Mouse (Mus musculus): ENCODE data around the gene Psmd13. TPM values are rescaled to one million over a fixed set of nuclear protein-coding genes. Genes with fewer than 3 reads are reported as not detected.

The Psmd13 gene
- total and polyA plus RNA-seq, 3 experiments: 50.8 to 86.1 (median 72.6) TPM

DNA sequence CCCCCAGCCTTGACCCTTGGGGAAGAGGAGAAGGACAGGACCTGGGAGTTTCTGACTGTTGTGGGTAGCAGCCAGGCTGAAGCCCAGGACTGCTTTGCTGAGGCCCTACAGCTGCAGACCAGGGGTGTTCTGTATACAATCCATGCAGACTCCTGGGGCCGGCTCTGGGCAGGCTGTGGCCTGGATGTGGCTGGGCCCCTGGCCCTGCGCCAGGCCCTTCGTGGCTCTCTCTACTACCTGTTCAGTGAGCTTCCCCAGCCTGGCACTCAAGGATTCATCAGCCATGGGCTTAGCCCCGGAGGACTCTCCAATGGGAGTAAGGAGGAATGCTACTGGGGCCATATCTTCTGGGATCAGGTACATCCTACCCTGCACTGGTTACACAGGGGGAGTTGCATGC is 61.6 kb downstream of the Psmd13 start:
- Histone ChIP-seq H3K79me2 (replicated peaks; ENCODE audit: control insufficient read depth, insufficient read depth, low read length) (no peaks in the 10 kb centered on the region), H3K27ac (peak overlapping the region; percentile 33), H3K9ac (ENCODE audit: low read depth, low read length) (no peak overlapping the region), H3K36me3 (ENCODE audit: control insufficient read depth, insufficient read depth, low read length) (no peaks in the 10 kb centered on the region), H3K4me1 (ENCODE audit: control insufficient read depth, insufficient read depth, low read length) (peaks cover 29% of the 10 kb centered on the region), H3K4me3 (no peak overlapping the region), H3K27me3 (ENCODE audit: control insufficient read depth, insufficient read depth, low read length) (no peaks in the 10 kb centered on the region)
- no peak for TF ChIP-seq EP300 (IDR thresholded peaks at IDR 0.05; ENCODE audit: insufficient read depth, low read depth, low read length)
- no peak for TF ChIP-seq CTCF (IDR thresholded peaks at IDR 0.05)
- TF ChIP-seq POLR2A (IDR thresholded peaks at IDR 0.05; ENCODE audit: insufficient read depth, low read depth, low read length): no peak
- intact Hi-C loops (cut with DNase I): loop anchor here (5.0 kb wide), 1 partner anchor 249 kb away; the partner anchor contains the start of genes Hras and Lrrc56
- WGBS: 82% methylated on average over 4 of the region's 4 CpGs
- no peak for DNase-seq

DNA sequence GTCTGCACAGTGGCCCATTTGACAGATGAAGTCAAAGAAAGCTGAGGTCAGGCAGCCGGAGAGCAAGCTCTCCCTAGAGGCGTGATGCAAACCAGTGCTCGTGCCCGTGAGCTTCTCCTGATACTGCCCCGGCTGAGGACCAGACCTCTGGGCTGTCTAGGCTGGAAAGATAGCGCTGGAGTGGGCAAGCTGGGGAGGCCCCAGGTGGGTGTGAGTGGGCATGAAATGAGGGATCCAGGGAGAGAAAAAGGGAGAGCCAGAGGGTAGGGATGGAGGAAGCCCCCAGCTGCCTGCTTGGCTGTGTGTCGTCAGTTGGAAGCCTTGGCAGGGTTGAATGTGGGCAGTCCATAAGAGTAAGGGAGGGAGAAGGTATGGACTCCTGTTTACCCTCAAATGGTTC is 62.5 kb downstream of the Psmd13 start:
- intact Hi-C loops (cut with DNase I): loop anchor here (5.0 kb wide), 1 partner anchor 248 kb away; the partner anchor contains the start of genes Hras and Lrrc56
- Histone ChIP-seq H3K4me3 (no peak overlapping the region), H3K27ac (no peak overlapping the region), H3K4me1 (ENCODE audit: control insufficient read depth, insufficient read depth, low read length) (peaks cover 32% of the 10 kb centered on the region), H3K79me2 (replicated peaks; ENCODE audit: control insufficient read depth, insufficient read depth, low read length) (no peaks in the 10 kb centered on the region), H3K9ac (ENCODE audit: low read depth, low read length) (no peak overlapping the region), H3K27me3 (ENCODE audit: control insufficient read depth, insufficient read depth, low read length) (no peaks in the 10 kb centered on the region), H3K36me3 (ENCODE audit: control insufficient read depth, insufficient read depth, low read length) (no peaks in the 10 kb centered on the region; the same call in 1 of the 2 replicates)
- WGBS: 79% methylated on average over 7 of the region's 7 CpGs
- TF ChIP-seq EP300 (IDR thresholded peaks at IDR 0.05; ENCODE audit: insufficient read depth, low read depth, low read length): no peak
- no peak for TF ChIP-seq CTCF (IDR thresholded peaks at IDR 0.05)
- no peak for DNase-seq

DNA sequence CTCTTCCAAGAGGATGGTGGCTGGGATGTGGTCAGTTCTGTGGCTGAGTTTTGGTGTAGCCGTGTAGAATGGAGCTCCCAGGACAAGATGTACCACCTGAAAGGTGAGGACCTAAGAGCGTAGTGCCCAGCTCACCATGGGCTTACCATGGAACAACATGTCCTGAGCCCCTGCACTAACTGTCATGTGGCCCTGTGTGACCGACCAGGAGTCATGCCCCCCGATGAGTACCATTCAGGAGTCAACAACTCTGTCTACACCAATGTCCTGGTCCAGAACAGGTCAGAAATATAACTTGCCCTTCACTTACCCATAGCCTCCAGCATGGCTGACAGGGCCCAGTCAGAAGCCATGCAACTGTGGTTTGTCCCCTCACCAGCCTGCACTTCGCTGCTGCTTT is 63.5 kb downstream of the Psmd13 start:
- no peaks in the 10 kb centered on the region; the same call in 1 of the 2 replicates for H3K36me3 ChIP-seq (ENCODE audit: control insufficient read depth, insufficient read depth, low read length)
- H3K9ac ChIP-seq (ENCODE audit: low read depth, low read length): no peak overlapping the region
- H3K27ac ChIP-seq: no peak overlapping the region
- H3K4me3 ChIP-seq: no peak overlapping the region
- 0 out of 2 replicates have a peak, but pooled peaks cover 2% of the 10 kb centered on the region for H3K79me2 ChIP-seq (replicated peaks; ENCODE audit: control insufficient read depth, insufficient read depth, low read length)
- 96% methylated on average over 5 of the region's 5 CpGs for WGBS
- TF ChIP-seq CTCF (IDR thresholded peaks at IDR 0.05) (no peak), EP300 (IDR thresholded peaks at IDR 0.05; ENCODE audit: insufficient read depth, low read depth, low read length) (no peak), POLR2A (IDR thresholded peaks at IDR 0.05; ENCODE audit: insufficient read depth, low read depth, low read length) (no peak)
- H3K27me3 ChIP-seq (ENCODE audit: control insufficient read depth, insufficient read depth, low read length): no peaks in the 10 kb centered on the region
- intact Hi-C loops (cut with DNase I): no loop called here
- no peak for DNase-seq
- H3K4me1 ChIP-seq (ENCODE audit: control insufficient read depth, insufficient read depth, low read length): peaks cover 37% of the 10 kb centered on the region

DNA sequence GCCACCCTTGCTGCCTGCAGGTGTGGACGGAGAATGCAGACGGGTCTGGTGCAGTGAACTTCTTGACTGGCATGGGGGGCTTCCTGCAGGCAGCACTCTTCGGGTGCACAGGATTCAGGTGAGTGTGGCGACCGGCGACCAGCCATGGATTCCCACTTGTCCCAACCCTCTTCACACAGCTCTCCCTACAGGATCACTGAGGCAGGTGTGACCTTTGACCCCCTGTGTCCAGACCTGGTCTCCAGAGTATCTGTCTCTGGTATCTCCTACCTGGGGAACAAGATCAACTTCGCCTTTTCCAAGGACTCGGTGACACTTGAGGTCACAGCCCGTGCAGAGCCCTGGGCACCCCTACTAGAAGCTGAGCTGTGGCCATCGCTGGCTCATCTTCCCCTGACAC is 64.5 kb downstream of the Psmd13 start:
- Histone ChIP-seq H3K27me3 (ENCODE audit: control insufficient read depth, insufficient read depth, low read length) (no peaks in the 10 kb centered on the region), H3K79me2 (replicated peaks; ENCODE audit: control insufficient read depth, insufficient read depth, low read length) (0 out of 2 replicates have a peak, but pooled peaks cover 2% of the 10 kb centered on the region), H3K9ac (ENCODE audit: low read depth, low read length) (no peak overlapping the region), H3K36me3 (ENCODE audit: control insufficient read depth, insufficient read depth, low read length) (no peaks in the 10 kb centered on the region; the same call in 1 of the 2 replicates), H3K27ac (peak overlapping the region; percentile 73), H3K4me1 (ENCODE audit: control insufficient read depth, insufficient read depth, low read length) (peaks cover 46% of the 10 kb centered on the region), H3K4me3 (no peak overlapping the region)
- intact Hi-C loops (cut with DNase I): no loop called here
- DNase-seq: peak in 1 of 2 experiments; percentile 26
- TF ChIP-seq EP300 (IDR thresholded peaks at IDR 0.05; ENCODE audit: insufficient read depth, low read depth, low read length) (no peak), CTCF (IDR thresholded peaks at IDR 0.05) (no peak)
- WGBS: 84% methylated on average over 10 of the region's 10 CpGs

DNA sequence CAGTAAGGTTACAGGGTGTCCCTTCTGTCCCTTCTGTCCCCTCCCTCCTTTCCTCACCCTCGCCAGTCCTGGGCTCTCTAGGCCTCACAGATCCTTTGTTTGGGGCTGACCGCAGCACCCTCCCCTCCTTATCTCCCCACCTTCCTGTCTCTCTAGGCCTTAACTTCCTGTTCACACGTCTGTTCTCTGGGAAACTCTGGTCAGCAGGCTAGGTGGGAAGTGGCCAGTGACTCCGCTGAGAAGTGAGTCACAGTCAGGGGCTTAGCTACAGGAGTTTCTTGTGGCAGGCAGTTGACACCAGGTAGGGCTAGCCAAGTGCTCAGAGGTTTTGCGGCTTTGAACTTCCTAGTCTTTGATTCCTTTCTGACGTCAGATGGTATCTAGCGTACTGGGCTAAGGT is 65.2 kb downstream of the Psmd13 start:
- H3K4me1 ChIP-seq (ENCODE audit: control insufficient read depth, insufficient read depth, low read length): peaks cover 50% of the 10 kb centered on the region
- intact Hi-C loops (cut with DNase I): no loop called here
- DNase-seq: peak; percentile 39 to 57
- no peaks in the 10 kb centered on the region; the same call in 1 of the 2 replicates for H3K36me3 ChIP-seq (ENCODE audit: control insufficient read depth, insufficient read depth, low read length)
- WGBS: 40% methylated on average over 7 of the region's 7 CpGs
- 0 out of 2 replicates have a peak overlapping the region, but pooled peaks have one; percentile 11 for H3K9ac ChIP-seq (ENCODE audit: low read depth, low read length)
- H3K79me2 ChIP-seq (replicated peaks; ENCODE audit: control insufficient read depth, insufficient read depth, low read length): 0 out of 2 replicates have a peak, but pooled peaks cover 2% of the 10 kb centered on the region
- no peak overlapping the region for H3K4me3 ChIP-seq
- peak overlapping the region; percentile 73 for H3K27ac ChIP-seq
- H3K27me3 ChIP-seq (ENCODE audit: control insufficient read depth, insufficient read depth, low read length): no peaks in the 10 kb centered on the region
- peak; percentile 52; the same call in 1 of the 2 replicates for TF ChIP-seq POLR2A (IDR thresholded peaks at IDR 0.05; ENCODE audit: insufficient read depth, low read depth, low read length)
- TF ChIP-seq EP300 (IDR thresholded peaks at IDR 0.05; ENCODE audit: insufficient read depth, low read depth, low read length): peak; percentile 84
- no peak for TF ChIP-seq CTCF (IDR thresholded peaks at IDR 0.05)

DNA sequence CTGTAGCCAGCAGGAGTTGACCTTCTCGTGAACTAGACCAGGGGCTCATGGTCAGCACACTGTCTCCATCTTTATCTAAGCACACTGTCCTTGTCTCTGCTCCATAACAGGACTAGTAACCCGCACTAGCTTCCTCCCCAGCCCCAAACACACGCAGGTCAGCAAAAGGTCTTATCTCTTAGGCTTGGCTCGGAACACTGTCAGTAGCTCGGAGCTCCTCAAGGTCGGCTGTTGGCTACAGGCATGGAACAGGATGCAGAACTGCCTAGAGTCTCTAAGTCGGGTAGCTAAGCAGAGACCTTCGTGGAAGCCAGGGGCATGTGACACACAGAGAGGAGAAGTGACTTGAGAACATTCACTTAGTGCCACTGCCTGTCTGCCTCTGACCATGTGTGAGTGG is 66.4 kb downstream of the Psmd13 start:
- H3K27ac ChIP-seq: peak overlapping the region; percentile 73
- H3K4me3 ChIP-seq: no peak overlapping the region
- DNase-seq: peak in 1 of 2 experiments; percentile 32
- no peaks in the 10 kb centered on the region; the same call in 1 of the 2 replicates for H3K36me3 ChIP-seq (ENCODE audit: control insufficient read depth, insufficient read depth, low read length)
- H3K4me1 ChIP-seq (ENCODE audit: control insufficient read depth, insufficient read depth, low read length): peaks cover 49% of the 10 kb centered on the region
- TF ChIP-seq CTCF (IDR thresholded peaks at IDR 0.05) (no peak), EP300 (IDR thresholded peaks at IDR 0.05; ENCODE audit: insufficient read depth, low read depth, low read length) (no peak), POLR2A (IDR thresholded peaks at IDR 0.05; ENCODE audit: insufficient read depth, low read depth, low read length) (no peak)
- H3K27me3 ChIP-seq (ENCODE audit: control insufficient read depth, insufficient read depth, low read length): no peaks in the 10 kb centered on the region
- intact Hi-C loops (cut with DNase I): no loop called here
- H3K9ac ChIP-seq (ENCODE audit: low read depth, low read length): no peak overlapping the region
- H3K79me2 ChIP-seq (replicated peaks; ENCODE audit: control insufficient read depth, insufficient read depth, low read length): 0 out of 2 replicates have a peak, but pooled peaks cover 2% of the 10 kb centered on the region
- WGBS: 21% methylated on average over 8 of the region's 8 CpGs

Other genes starting within 250 kb of the Psmd13 start
- gene Olfr53, start 235.5 kb upstream of the Psmd13 start, total RNA-seq (2021): not detected
- gene Olfr53, start 235.5 kb upstream of the Psmd13 start, polyA plus RNA-seq (2012; rRNA removed): not detected in 2 replicates
- not detected for gene Olfr539, start 222.0 kb upstream of the Psmd13 start, total RNA-seq (2021)
- gene Olfr539, start 222.0 kb upstream of the Psmd13 start, polyA plus RNA-seq (2012; rRNA removed): not detected in 2 replicates
- gene Olfr45, start 200.0 kb upstream of the Psmd13 start, total RNA-seq (2021): not detected
- gene Olfr45, start 200.0 kb upstream of the Psmd13 start, polyA plus RNA-seq (2012; rRNA removed): not detected in 2 replicates
- gene Olfr541, start 184.7 kb upstream of the Psmd13 start, total RNA-seq (2021): not detected
- not detected in 2 replicates for gene Olfr541, start 184.7 kb upstream of the Psmd13 start, polyA plus RNA-seq (2012; rRNA removed)
- gene Cyp2e1, start 118.2 kb upstream of the Psmd13 start, total RNA-seq (2021): 10 to 100 TPM in 1 of 2 experiments, 1 to 10 TPM in 1; 9.6 to 12.7 TPM
- gene Cyp2e1, start 118.2 kb upstream of the Psmd13 start, polyA plus RNA-seq (2012; rRNA removed): 6.4 and 18.7 TPM in 2 replicates
- gene Syce1, start 94.1 kb upstream of the Psmd13 start, total RNA-seq (2021): not detected
- 0.10 TPM in 1 of 2 replicates, not detected in the other for gene Syce1, start 94.1 kb upstream of the Psmd13 start, polyA plus RNA-seq (2012; rRNA removed)
- under 1 TPM; 0.14 to 0.29 TPM for gene Zfp941, start 59.8 kb upstream of the Psmd13 start, total RNA-seq (2021)
- gene Zfp941, start 59.8 kb upstream of the Psmd13 start, polyA plus RNA-seq (2012; rRNA removed): 0.10 and 0.15 TPM in 2 replicates
- gene Urah, start 47.0 kb upstream of the Psmd13 start, total RNA-seq (2021): 1 to 10 TPM; 1.1 to 1.4 TPM
- 0.85 and 2.2 TPM in 2 replicates for gene Urah, start 47.0 kb upstream of the Psmd13 start, polyA plus RNA-seq (2012; rRNA removed)
- gene Scgb1c1, start 36.4 kb upstream of the Psmd13 start, total RNA-seq (2021): 10 to 100 TPM; 22.6 to 27.5 TPM
- gene Scgb1c1, start 36.4 kb upstream of the Psmd13 start, polyA plus RNA-seq (2012; rRNA removed): 54.5 and 56.6 TPM in 2 replicates
- gene Odf3, start 34.2 kb upstream of the Psmd13 start, total RNA-seq (2021): not detected
- 0.25 and 0.38 TPM in 2 replicates for gene Odf3, start 34.2 kb upstream of the Psmd13 start, polyA plus RNA-seq (2012; rRNA removed)
- gene Gm45785, start 25.6 kb upstream of the Psmd13 start, total RNA-seq (2021): not detected
- not detected in 2 replicates for gene Gm45785, start 25.6 kb upstream of the Psmd13 start, polyA plus RNA-seq (2012; rRNA removed)
- 10 to 100 TPM; 20.1 to 23.6 TPM for gene Ric8a, start 25.0 kb upstream of the Psmd13 start, total RNA-seq (2021)
- gene Ric8a, start 25.0 kb upstream of the Psmd13 start, polyA plus RNA-seq (2012; rRNA removed): 37.6 and 42.8 TPM in 2 replicates
- 10 to 100 TPM in 1 of 2 experiments, 1 to 10 TPM in 1; 8.8 to 12.3 TPM for gene Bet1l, start 24.4 kb upstream of the Psmd13 start, total RNA-seq (2021)
- 12.4 and 17.0 TPM in 2 replicates for gene Bet1l, start 24.4 kb upstream of the Psmd13 start, polyA plus RNA-seq (2012; rRNA removed)
- 10 to 100 TPM; 53.1 to 60.6 TPM for gene Sirt3, start 341 bp downstream of the Psmd13 start, total RNA-seq (2021)
- gene Sirt3, start 341 bp downstream of the Psmd13 start, polyA plus RNA-seq (2012; rRNA removed): 86.9 and 100 TPM in 2 replicates
- 1,000 to 10,000 TPM; 2,777 to 3,250 TPM for gene Cox8b, start 18.5 kb downstream of the Psmd13 start, total RNA-seq (2021)
- gene Cox8b, start 18.5 kb downstream of the Psmd13 start, polyA plus RNA-seq (2012; rRNA removed): 1,727 and 2,194 TPM in 2 replicates
- gene Nlrp6, start 38.9 kb downstream of the Psmd13 start, total RNA-seq (2021): under 1 TPM in 1 of 2 experiments, not detected in 1; 0.07 TPM
- 0.04 and 0.06 TPM in 2 replicates for gene Nlrp6, start 38.9 kb downstream of the Psmd13 start, polyA plus RNA-seq (2012; rRNA removed)
- gene Pgghg, start 59.4 kb downstream of the Psmd13 start, total RNA-seq (2021): 1 to 10 TPM; 4.0 to 5.8 TPM
- 13.0 and 14.1 TPM in 2 replicates for gene Pgghg, start 59.4 kb downstream of the Psmd13 start, polyA plus RNA-seq (2012; rRNA removed)
- gene Ifitm5, start 68.3 kb downstream of the Psmd13 start, total RNA-seq (2021): under 1 TPM; 0.32 to 0.34 TPM
- gene Ifitm5, start 68.3 kb downstream of the Psmd13 start, polyA plus RNA-seq (2012; rRNA removed): 1.1 and 2.0 TPM in 2 replicates
- not detected for gene Gm45717, start 74.0 kb downstream of the Psmd13 start, total RNA-seq (2021)
- not detected in 2 replicates for gene Gm45717, start 74.0 kb downstream of the Psmd13 start, polyA plus RNA-seq (2012; rRNA removed)
- gene Ifitm2, start 74.0 kb downstream of the Psmd13 start, total RNA-seq (2021): 100 to 1,000 TPM; 107 to 113 TPM
- 368 and 425 TPM in 2 replicates for gene Ifitm2, start 74.0 kb downstream of the Psmd13 start, polyA plus RNA-seq (2012; rRNA removed)
- 1 to 10 TPM; 6.1 to 7.7 TPM for gene Ifitm1, start 85.3 kb downstream of the Psmd13 start, total RNA-seq (2021)
- gene Ifitm1, start 85.3 kb downstream of the Psmd13 start, polyA plus RNA-seq (2012; rRNA removed): 16.1 and 52.2 TPM in 2 replicates
- 100 to 1,000 TPM; 115 to 123 TPM for gene Ifitm3, start 128.8 kb downstream of the Psmd13 start, total RNA-seq (2021)
- 274 and 332 TPM in 2 replicates for gene Ifitm3, start 128.8 kb downstream of the Psmd13 start, polyA plus RNA-seq (2012; rRNA removed)
- 1 to 10 TPM in 1 of 2 experiments, under 1 TPM in 1; 0.36 to 1.0 TPM for gene Ifitm6, start 136.0 kb downstream of the Psmd13 start, total RNA-seq (2021)
- gene Ifitm6, start 136.0 kb downstream of the Psmd13 start, polyA plus RNA-seq (2012; rRNA removed): 4.6 and 5.1 TPM in 2 replicates
- gene Gm17387, start 147.2 kb downstream of the Psmd13 start, total RNA-seq (2021): not detected
- gene Gm17387, start 147.2 kb downstream of the Psmd13 start, polyA plus RNA-seq (2012; rRNA removed): not detected in 2 replicates
- gene B4galnt4, start 179.1 kb downstream of the Psmd13 start, total RNA-seq (2021): under 1 TPM in 1 of 2 experiments, not detected in 1; 0.07 TPM
- gene B4galnt4, start 179.1 kb downstream of the Psmd13 start, polyA plus RNA-seq (2012; rRNA removed): 0.04 and 0.06 TPM in 2 replicates
- under 1 TPM; 0.20 to 0.21 TPM for gene Pkp3, start 196.2 kb downstream of the Psmd13 start, total RNA-seq (2021)
- gene Pkp3, start 196.2 kb downstream of the Psmd13 start, polyA plus RNA-seq (2012; rRNA removed): 0.35 and 1.6 TPM in 2 replicates
- gene Sigirr, start 218.6 kb downstream of the Psmd13 start, total RNA-seq (2021): 1 to 10 TPM; 4.5 to 7.0 TPM
- gene Sigirr, start 218.6 kb downstream of the Psmd13 start, polyA plus RNA-seq (2012; rRNA removed): 9.4 and 10.2 TPM in 2 replicates
- gene Ano9, start 235.8 kb downstream of the Psmd13 start, total RNA-seq (2021): under 1 TPM in 1 of 2 experiments, not detected in 1; 0.39 TPM
- gene Ano9, start 235.8 kb downstream of the Psmd13 start, polyA plus RNA-seq (2012; rRNA removed): 0.09 and 0.53 TPM in 2 replicates
- gene Ptdss2, start 240.4 kb downstream of the Psmd13 start, total RNA-seq (2021): 10 to 100 TPM; 25.9 to 29.7 TPM
- 22.4 and 39.2 TPM in 2 replicates for gene Ptdss2, start 240.4 kb downstream of the Psmd13 start, polyA plus RNA-seq (2012; rRNA removed)

All from heart, adult 2 months (tissue).